In genomic region chr10:67285176-67285814, GRCm38 (mm10) we compare ENCODE assay signal across 8 mouse cellular contexts. TPM values are rescaled to one million over a fixed set of nuclear protein-coding genes. Genes with fewer than 3 reads are reported as not detected.
DNase-seq lines count a peak whose midpoint lies in the region; ATAC-seq lines count a peak whose summit lies in the region.

Gene Nrbf2, minus strand, starts transcription at chr10:67285305.

- H3K4me3 ChIP-seq in megakaryocyte, embryonic 14.5 days (replicated peaks) = peak within 1 kb of the TSS; percentile 97

- H3K9me3 ChIP-seq in megakaryocyte, embryonic 14.5 days = no peaks in the 10 kb centered on the region; the same call in 1 of the 2 replicates

- no peaks in the 10 kb centered on the region for H3K27me3 ChIP-seq in megakaryocyte, embryonic 14.5 days (replicated peaks)

- peaks cover 53% of the 10 kb centered on the region for H3K4me1 ChIP-seq in megakaryocyte, embryonic 14.5 days

- H3K36me3 ChIP-seq in megakaryocyte, embryonic 14.5 days (replicated peaks; ENCODE audit: low read length) = no peaks in the 10 kb centered on the region

- peak; percentile 98 for DNase-seq in ZHBTc4 (ENCODE audit: low read depth, low spot score)
- peak; percentile 73 to 83 for DNase-seq in gastrocnemius, adult 8-10 months (ENCODE audit: low spot score in 2 of 2)
- peak; percentile 72 for DNase-seq in hindlimb bud, embryonic 11.5 days (ENCODE audit: extremely low spot score, low read depth, low spot score)
- peak; percentile 44 to 82 for DNase-seq in left cerebral cortex, adult 8-10 months (ENCODE audit: low spot score in 2 of 2)
- DNase-seq in right cerebral cortex, postnatal 10 days (ENCODE audit: low spot score in 2 of 2) = peak; percentile 88 to 93
- DNase-seq in urinary bladder, postnatal 25 days (ENCODE audit: low spot score) = peak; percentile 72

- ATAC-seq in common myeloid progenitor, adult 5-6 weeks (replicated peaks; ENCODE audit: low read depth, poor library complexity, severe bottlenecking) = peak; percentile 75

RNA-seq across cellular contexts. Expression of gene Nrbf2, which starts in this region (rescaled TPM):
- 25.1 and 25.7 TPM in 2 replicates for total RNA-seq in common myeloid progenitor, adult 5-6 weeks (2017)
- total RNA-seq in gastrocnemius, adult 8-10 months (2022) = 10 to 100 TPM; 11.0 to 14.8 (median 14.1) TPM
- 10 to 100 TPM; 14.2 to 17.4 (median 15.9) TPM for total RNA-seq in left cerebral cortex, adult 8-10 months (2022)
- polyA plus RNA-seq in megakaryocyte, embryonic 14.5 days (2012; ENCODE audit: insufficient read depth, low replicate concordance) = 44.9 and 49.4 TPM in 2 replicates

Comparison
In these comparisons a context has a peak if more than half of its experiments do, and no peak if none do; other contexts are left out.
1. Peak in every context shown above with its lines: DNase-seq, ATAC-seq and H3K4me3 ChIP-seq.